Mouse (Mus musculus) ovary, adult 2 months (tissue): ENCODE measurements around the gene Map4. TPM values are rescaled to one million over a fixed set of nuclear protein-coding genes. Genes with fewer than 3 reads are reported as not detected.

Experiments used
- polyA plus RNA-seq: library from polyadenylated mRNA; depleted of rRNA; stranded (reverse); fragments of >200 nt; gene quantifications from 2 replicates; pipeline ENCODE4 v1.2.3, GENCODE M21; 2012; rRNA removed

Gene Map4
- 236 and 240 TPM in 2 replicates for polyA plus RNA-seq

GRCm38 (mm10) chr9:109931257-109932171 is at the start of gene Map4:
Gene Map4, plus strand, starts transcription at chr9:109931460.

GRCm38 (mm10) chr9:110116977-110117778 is 185.9 kb downstream of the Map4 start, which contains the start of gene Smarcc1:
Gene Smarcc1, plus strand, starts transcription at chr9:110117708.

GRCm38 (mm10) chr9:110117779-110118139 is 186.5 kb downstream of the Map4 start, which contains the start of gene Dhx30:
Gene Dhx30, minus strand, starts transcription at chr9:110117830.

Other genes with a start within 250 kb of the Map4 start
- 2.4 and 4.7 TPM in 2 replicates for gene Fbxw18, start 228.8 kb upstream of the Map4 start, polyA plus RNA-seq
- gene Fbxw26, start 185.4 kb upstream of the Map4 start, polyA plus RNA-seq, result 0.69 and 1.5 TPM in 2 replicates
- gene Fbxw27, start 140.8 kb upstream of the Map4 start, polyA plus RNA-seq, result 1.5 and 2.6 TPM in 2 replicates
- 0.38 and 1.4 TPM in 2 replicates for gene Spink8, start 119.2 kb upstream of the Map4 start, polyA plus RNA-seq
- gene Nme6, start 98.7 kb upstream of the Map4 start, polyA plus RNA-seq, result 21.7 and 27.7 TPM in 2 replicates
- 0.23 and 1.0 TPM in 2 replicates for gene Camp, start 81.8 kb upstream of the Map4 start, polyA plus RNA-seq
- gene Cdc25a, start 55.9 kb upstream of the Map4 start, polyA plus RNA-seq, result 10.6 and 19.1 TPM in 2 replicates
- gene Smarcc1, start 186.2 kb downstream of the Map4 start, polyA plus RNA-seq, result 31.8 and 37.2 TPM in 2 replicates
- 107 and 121 TPM in 2 replicates for gene Dhx30, start 186.4 kb downstream of the Map4 start, polyA plus RNA-seq